Mouse (Mus musculus) embryonic fibroblast, embryonic 13.5 days (primary cell): ENCODE results near the gene Tcf7l1. TPM values are rescaled to one million over a fixed set of nuclear protein-coding genes. Genes with fewer than 3 reads are reported as not detected.

Source experiments
- H3K27ac ChIP-seq: 2 replicates; pipeline ENCODE4 v1.5.1; 2012; ENCODE audit warnings: low read length, control low read depth, inconsistent platforms; ENCODE audit not compliant: insufficient read depth
- H3K4me1 ChIP-seq: 2 replicates; pipeline ENCODE4 v1.6.1; 2011; ENCODE audit warnings: low read length; ENCODE audit not compliant: control insufficient read depth, insufficient read depth
- H3K4me3 ChIP-seq: 2 replicates; pipeline ENCODE4 v1.5.1; 2011; ENCODE audit warnings: mild to moderate bottlenecking, control low read depth, low read length; ENCODE audit not compliant: insufficient read depth
- CTCF ChIP-seq: IDR thresholded peaks from 2 replicates; pipeline ENCODE4 v1.5.1; 2011; ENCODE audit warnings: mild to moderate bottlenecking, control low read depth, low read length, moderate library complexity, borderline replicate concordance; ENCODE audit not compliant: insufficient read depth
- POLR2A ChIP-seq: IDR thresholded peaks from 2 replicates; pipeline ENCODE4 v1.6.1; 2011; ENCODE audit warnings: low read depth, mild to moderate bottlenecking, control low read depth, low read length, moderate library complexity
- polyA plus RNA-seq: library from polyadenylated mRNA; stranded (reverse); fragments of >200 nt; gene quantifications from 2 replicates; pipeline ENCODE4 v1.2.4, GENCODE M21; 2011; ENCODE audit warnings: low read depth; ENCODE audit not compliant: missing spikeins, insufficient read length

The Tcf7l1 gene
- polyA plus RNA-seq, 1 experiment: 54.0 TPM

DNA sequence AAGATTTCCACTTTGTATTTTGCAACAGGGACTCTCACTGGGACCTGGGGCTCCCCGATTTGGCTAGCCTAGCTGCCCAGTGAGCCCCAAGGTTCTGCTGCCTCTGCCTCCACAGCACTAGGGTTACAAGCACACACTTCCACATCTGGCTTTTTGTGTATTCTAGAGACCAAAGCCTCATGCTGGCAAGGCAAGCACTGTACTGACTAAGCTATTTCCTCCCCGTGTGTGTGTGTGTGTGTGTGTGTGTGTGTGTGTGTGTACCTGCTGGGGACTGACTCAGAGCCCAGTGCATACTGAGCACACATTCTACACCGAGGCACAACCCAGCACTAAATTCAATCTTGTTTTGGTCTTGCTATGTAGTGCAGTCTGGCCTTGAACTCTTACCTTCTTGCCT, 202.4 kb downstream of the Tcf7l1 start:
- Histone ChIP-seq H3K4me3 (no peak overlapping the region), H3K27ac (no peak overlapping the region), H3K4me1 (no peaks in the 10 kb centered on the region)
- no peak for TF ChIP-seq CTCF
- no peak for TF ChIP-seq POLR2A

DNA sequence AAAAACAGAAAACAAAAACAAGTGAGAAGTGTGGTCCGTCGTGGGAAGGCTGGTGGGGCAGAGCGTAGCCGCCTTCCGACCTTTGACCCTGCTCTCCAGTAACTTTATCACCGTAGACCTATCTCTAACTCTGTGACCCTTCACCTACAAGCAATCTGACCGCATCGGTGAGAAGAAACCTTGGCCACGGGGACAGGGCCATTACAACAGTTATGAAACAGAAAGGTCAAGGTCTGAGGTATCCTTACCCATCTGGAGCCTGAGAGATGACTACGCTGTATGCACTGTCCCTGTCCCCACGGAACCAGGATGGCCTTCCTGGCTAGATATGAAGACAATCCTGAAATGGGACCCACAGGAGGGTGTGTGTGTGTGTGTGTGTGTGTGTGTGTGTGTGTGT, 204.9 kb downstream of the Tcf7l1 start:
- Histone ChIP-seq H3K4me1 (no peaks in the 10 kb centered on the region), H3K4me3 (no peak overlapping the region), H3K27ac (no peak overlapping the region)
- TF ChIP-seq POLR2A (no peak), CTCF (no peak)

- TF ChIP-seq CTCF: no peak
- TF ChIP-seq POLR2A: no peak
Measured at GRCm38 (mm10) chr6:72583211-72583839, 205.7 kb downstream of the Tcf7l1 start.

DNA sequence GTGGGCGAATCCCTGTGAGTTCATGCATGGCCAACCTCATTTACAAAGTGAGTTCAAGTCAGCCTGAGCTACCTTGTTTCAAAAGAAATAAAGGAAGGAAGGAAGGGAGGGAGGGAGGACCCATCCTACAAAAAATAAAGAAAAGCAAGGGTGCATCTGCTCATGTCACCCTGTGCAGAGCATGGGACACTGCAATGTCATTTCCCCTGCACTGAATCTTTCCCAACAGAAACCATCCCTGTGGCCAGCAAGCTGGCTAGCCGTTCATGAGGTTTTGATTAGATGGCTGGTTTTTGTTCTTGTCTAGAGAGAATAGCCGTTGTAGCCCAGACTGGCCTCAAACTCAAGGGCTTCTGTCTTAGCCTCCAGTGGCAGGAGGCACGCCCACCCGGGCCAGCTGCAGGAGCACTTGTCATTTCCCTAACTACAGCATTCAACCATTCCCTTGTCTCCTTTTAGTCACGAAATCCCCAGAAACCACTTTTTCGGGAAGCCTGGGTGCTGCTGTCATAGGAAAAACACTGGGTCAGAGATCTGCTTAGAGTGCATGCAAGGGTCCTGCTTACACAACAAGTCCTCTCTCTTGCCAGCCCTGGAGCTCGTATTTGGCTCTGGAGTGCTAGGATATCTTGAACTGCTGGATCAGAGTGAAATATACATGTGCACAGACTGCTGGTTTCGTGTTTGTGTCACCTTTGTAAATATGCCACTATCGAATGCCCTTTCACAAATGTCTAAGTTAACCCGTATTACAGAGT, 207.2 kb downstream of the Tcf7l1 start:
- no peak for TF ChIP-seq CTCF
- TF ChIP-seq POLR2A: no peak
- no peak overlapping the region for H3K27ac ChIP-seq
- no peaks in the 10 kb centered on the region for H3K4me1 ChIP-seq
- no peak overlapping the region for H3K4me3 ChIP-seq

More at GRCm38 (mm10) chr6:72583211-72583839, 205.7 kb downstream of the Tcf7l1 start:
- H3K4me1 ChIP-seq: no peaks in the 10 kb centered on the region
- no peak overlapping the region for H3K27ac ChIP-seq
- H3K4me3 ChIP-seq: no peak overlapping the region

Other genes starting within 250 kb of the Tcf7l1 start
- gene Capg, start 244.9 kb downstream of the Tcf7l1 start, polyA plus RNA-seq: 95.7 and 182 TPM in 2 replicates
- gene Elmod3, start 190.8 kb downstream of the Tcf7l1 start, polyA plus RNA-seq: 8.1 and 8.8 TPM in 2 replicates
- 11.0 and 12.3 TPM in 2 replicates for gene Retsat, start 190.8 kb downstream of the Tcf7l1 start, polyA plus RNA-seq
- 50.0 and 52.7 TPM in 2 replicates for gene Tgoln1, start 172.3 kb downstream of the Tcf7l1 start, polyA plus RNA-seq
- gene Kcmf1, start 110.7 kb upstream of the Tcf7l1 start, polyA plus RNA-seq: 132 and 150 TPM in 2 replicates
- 1,555 and 1,872 TPM in 2 replicates for gene Tmsb10, start 169.5 kb upstream of the Tcf7l1 start, polyA plus RNA-seq